13 mouse cellular contexts compared by ENCODE assay signal in the genomic region with DNA sequence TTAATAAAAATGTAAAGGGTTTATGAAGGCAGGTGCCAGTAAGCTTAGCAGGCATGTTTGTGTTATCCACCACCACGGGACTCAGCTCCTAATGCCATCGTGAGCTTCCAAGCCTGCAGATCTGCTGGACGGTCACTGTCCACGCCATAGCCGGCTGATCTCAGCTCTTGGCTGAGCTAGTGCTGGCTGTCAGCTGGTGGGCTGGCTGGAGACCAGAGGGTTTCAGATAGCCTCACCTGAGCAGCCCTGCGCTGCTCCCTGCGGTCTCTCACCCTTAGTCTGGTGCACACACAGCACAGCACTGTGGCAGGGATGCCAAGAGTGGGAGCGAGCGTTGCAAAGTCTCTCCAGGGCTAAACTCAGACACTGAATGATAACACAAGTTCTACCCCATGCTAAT.
DNase-seq lines count a peak whose midpoint lies in the region.
"Had no signal": no experiment of that assay in that cellular context is flagged by ENCODE, and none has a peak within 500 bp of the region (broad histone marks: within the 10 kb centered on the region; RNA-seq: fewer than 3 reads in every experiment).

No protein-coding gene starts in this region.

- DNase-seq in cerebellum, adult 11 months = peak; percentile 48
- peak; percentile 75 to 76 for DNase-seq in cerebellum, adult 18-20 months
- DNase-seq in cerebellum, postnatal 36 days = peak; percentile 82 to 87
- peak; percentile 61 to 73 for DNase-seq in heart, adult 9 months (ENCODE audit: low spot score in 2 of 2)
- no peak for DNase-seq in spleen, postnatal 10 days (ENCODE audit: low spot score in 2 of 2)
- no peak for DNase-seq in ovary, postnatal 36 days (ENCODE audit: low spot score)
- DNase-seq in lung, postnatal 36 days = no peak
- DNase-seq in retina, embryonic 14.5 days (ENCODE audit: low spot score) = no peak
- DNase-seq: adrenal gland, adult 8-10 months; kidney, postnatal 4 days; lung, embryonic 14.5 days; spleen, adult 18-20 months; thymus, adult 2 months had no signal

Comparison
In these comparisons a context has a peak if more than half of its experiments do, and no peak if none do; other contexts are left out.
1. DNase-seq: peak in cerebellum, adult 11 months (single experiment), cerebellum, adult 18-20 months (2 of 2), cerebellum, postnatal 36 days (2 of 2) and heart, adult 9 months (2 of 2); none in spleen, postnatal 10 days (0 of 2), ovary, postnatal 36 days (single experiment), lung, postnatal 36 days (single experiment) and retina, embryonic 14.5 days (single experiment).